Mouse (Mus musculus) layer of hippocampus, adult 8-10 months (tissue): Measurements from ENCODE around the gene Prtn3. TPM values are rescaled to one million over a fixed set of nuclear protein-coding genes. Genes with fewer than 3 reads are reported as not detected.

Source experiments
- DNase-seq, 2 experiments: peaks; one replicate each; pipeline ENCODE4 v3.0.0; 2022; ENCODE audit warnings: low spot score in 2 of 2
- microRNA-seq, 2 experiments: library from miRNA; unstranded; fragments of <30 nt; microRNA quantifications; one replicate each; pipeline ENCODE4 v1.2.0; 2022
- total RNA-seq, 4 experiments: library from RNA; stranded (reverse); gene quantifications; 2 replicates each; pipeline ENCODE4 v1.2.4; 2022

The Prtn3 gene
- total RNA-seq, 4 experiments from 2014 or later, result 1.2 to 2.3 (median 1.5) TPM

- no peak for DNase-seq
Observed at GRCm38 (mm10) chr10:79925785-79926490, 51.7 kb downstream of the Prtn3 start.

- DNase-seq, result peak; percentile 77 to 80
Observed at GRCm38 (mm10) chr10:79926491-79927323, 52.4 kb downstream of the Prtn3 start, which contains the start of gene Arid3a. TSS of gene Arid3a (plus strand) at chr10:79927043.

GRCm38 (mm10) chr10:79927324-79928029 lies 53.2 kb downstream of the Prtn3 start:
- DNase-seq, result no peak

- no peak for DNase-seq
Observed at GRCm38 (mm10) chr10:79928030-79928694, 53.9 kb downstream of the Prtn3 start.

GRCm38 (mm10) chr10:79928907-79929701 lies 54.8 kb downstream of the Prtn3 start:
- DNase-seq, result no peak

GRCm38 (mm10) chr10:79929967-79930825 lies 55.9 kb downstream of the Prtn3 start:
- DNase-seq, result no peak

GRCm38 (mm10) chr10:79930826-79931186 lies 56.5 kb downstream of the Prtn3 start:
- no peak for DNase-seq

GRCm38 (mm10) chr10:79931797-79932196 lies 57.5 kb downstream of the Prtn3 start:
- DNase-seq, result no peak

- DNase-seq, result no peak
Observed at GRCm38 (mm10) chr10:79932736-79933135, 58.5 kb downstream of the Prtn3 start.

Small RNA genes lying within 50 kb of the gene (microRNA-seq; reads per million reads assigned to microRNA genes)
- 0 reads per million in 2 experiments for gene Mir6910

Other genes with a start within 250 kb of the Prtn3 start
- 10 to 100 TPM; 41.1 to 51.9 (median 45.4) TPM for gene Shc2, start 236.6 kb upstream of the Prtn3 start, total RNA-seq
- under 1 TPM in 3 of 4 experiments, not detected in 1; 0.27 to 0.60 (median 0.39) TPM for gene Odf3l2, start 228.7 kb upstream of the Prtn3 start, total RNA-seq
- gene Madcam1, start 209.9 kb upstream of the Prtn3 start, total RNA-seq, result not detected
- gene Tpgs1, start 205.1 kb upstream of the Prtn3 start, total RNA-seq, result 10 to 100 TPM; 48.4 to 72.6 (median 64.3) TPM
- gene Cdc34, start 192.3 kb upstream of the Prtn3 start, total RNA-seq, result 10 to 100 TPM; 57.9 to 67.0 (median 66.1) TPM
- 1 to 10 TPM; 2.3 to 3.5 (median 3.3) TPM for gene Gzmm, start 185.5 kb upstream of the Prtn3 start, total RNA-seq
- gene Bsg, start 170.0 kb upstream of the Prtn3 start, total RNA-seq, result 100 to 1,000 TPM; 515 to 593 (median 535) TPM
- gene Hcn2, start 157.8 kb upstream of the Prtn3 start, total RNA-seq, result 100 to 1,000 TPM; 120 to 128 (median 121) TPM
- gene Polrmt, start 127.9 kb upstream of the Prtn3 start, total RNA-seq, result 10 to 100 TPM; 44.5 to 58.2 (median 51.3) TPM
- gene Fgf22, start 119.4 kb upstream of the Prtn3 start, total RNA-seq, result 1 to 10 TPM; 1.7 to 4.6 (median 2.4) TPM
- gene Rnf126, start 107.5 kb upstream of the Prtn3 start, total RNA-seq, result 10 to 100 TPM; 72.4 to 82.9 (median 75.8) TPM
- 1 to 10 TPM; 2.2 to 2.9 (median 2.4) TPM for gene Fstl3, start 97.2 kb upstream of the Prtn3 start, total RNA-seq
- under 1 TPM in 3 of 4 experiments, not detected in 1; 0.43 to 0.83 (median 0.50) TPM for gene Prss57, start 83.5 kb upstream of the Prtn3 start, total RNA-seq
- 100 to 1,000 TPM; 244 to 264 (median 260) TPM for gene Palm, start 80.9 kb upstream of the Prtn3 start, total RNA-seq
- gene Misp, start 53.5 kb upstream of the Prtn3 start, total RNA-seq, result 1 to 10 TPM in 2 of 4 experiments, not detected in 2; 1.6 to 1.9 TPM
- 10 to 100 TPM; 67.7 to 76.4 (median 73.7) TPM for gene Ptbp1, start 20.0 kb upstream of the Prtn3 start, total RNA-seq
- 10 to 100 TPM; 34.6 to 41.0 (median 38.0) TPM for gene Plppr3, start 158 bp downstream of the Prtn3 start, total RNA-seq
- gene Elane, start 11.8 kb downstream of the Prtn3 start, total RNA-seq, result not detected
- gene Cfd, start 16.4 kb downstream of the Prtn3 start, total RNA-seq, result under 1 TPM in 1 of 4 experiments, not detected in 3; 0.39 TPM
- gene Med16, start 34.4 kb downstream of the Prtn3 start, total RNA-seq, result 10 to 100 TPM; 50.4 to 61.2 (median 57.1) TPM
- not detected for gene Gm26602, start 36.4 kb downstream of the Prtn3 start, total RNA-seq
- gene Kiss1r, start 42.5 kb downstream of the Prtn3 start, total RNA-seq, result 1 to 10 TPM; 6.3 to 8.3 (median 7.6) TPM
- gene R3hdm4, start 46.7 kb downstream of the Prtn3 start, total RNA-seq, result 100 to 1,000 TPM; 340 to 392 (median 347) TPM
- 10 to 100 TPM in 1 of 4 experiments, 1 to 10 TPM in 3; 6.6 to 11.8 (median 7.5) TPM for gene Arid3a, start 52.6 kb downstream of the Prtn3 start, total RNA-seq
- gene Wdr18, start 85.7 kb downstream of the Prtn3 start, total RNA-seq, result 10 to 100 TPM; 42.9 to 50.8 (median 48.6) TPM
- gene Grin3b, start 96.2 kb downstream of the Prtn3 start, total RNA-seq, result under 1 TPM in 2 of 4 experiments, not detected in 2; 0.19 to 0.20 TPM
- 100 to 1,000 TPM; 111 to 119 (median 116) TPM for gene Tmem259, start 109.9 kb downstream of the Prtn3 start, total RNA-seq
- 1 to 10 TPM; 5.3 to 9.8 (median 6.6) TPM for gene Cnn2, start 114.1 kb downstream of the Prtn3 start, total RNA-seq
- 10 to 100 TPM; 12.4 to 13.6 (median 13.3) TPM for gene Abca7, start 122.0 kb downstream of the Prtn3 start, total RNA-seq
- gene Arhgap45, start 142.2 kb downstream of the Prtn3 start, total RNA-seq, result 10 to 100 TPM in 2 of 4 experiments, 1 to 10 TPM in 2; 2.8 to 14.1 (median 8.2) TPM
- 10 to 100 TPM; 64.2 to 86.7 (median 75.4) TPM for gene Polr2e, start 165.3 kb downstream of the Prtn3 start, total RNA-seq
- 100 to 1,000 TPM; 433 to 528 (median 468) TPM for gene Gpx4, start 172.7 kb downstream of the Prtn3 start, total RNA-seq
- 10 to 100 TPM; 19.9 to 52.8 (median 29.8) TPM for gene Sbno2, start 231.1 kb downstream of the Prtn3 start, total RNA-seq
- gene Stk11, start 241.3 kb downstream of the Prtn3 start, total RNA-seq, result 100 to 1,000 TPM in 1 of 4 experiments, 10 to 100 TPM in 3; 94.2 to 111 (median 96.5) TPM